Mouse (Mus musculus): ENCODE measurements around the gene Gata1. TPM values are rescaled to one million over a fixed set of nuclear protein-coding genes. Genes with fewer than 3 reads are reported as not detected.
"Not testable (repeated sequence)": the region's sequence is repeated elsewhere in the genome, so short reads cannot be mapped to it uniquely, and the experiment has no call there.

The Gata1 gene
- total and polyA plus RNA-seq, 3 experiments, result 128 to 496 (median 385) TPM

- DNase-seq (ENCODE audit: low read depth, low spot score), result no peak
- H3K4me1 ChIP-seq (ENCODE audit: control insufficient read depth in 1 of 2, insufficient read depth in 2 of 2, low read length in 2 of 2), result peaks cover 0 to 15% of the 10 kb centered on the region in 2 experiments; a peak in 2 of 4 replicates
- no peak overlapping the region for H3K4me3 ChIP-seq (ENCODE audit: control insufficient read depth in 1 of 2, insufficient read depth in 1 of 2, low read depth in 2 of 2, low read length in 2 of 2)
- TF ChIP-seq ELF1 (IDR thresholded peaks at IDR 0.05; ENCODE audit: low read depth, low read length), result no peak
- no peaks in the 10 kb centered on the region for H3K79me2 ChIP-seq (ENCODE audit: control insufficient read depth, insufficient read depth, low read length, poor library complexity)
- no peak overlapping the region for H3K9ac ChIP-seq (ENCODE audit: control insufficient read depth, low read depth, low read length, poor library complexity, severe bottlenecking)
- H3K27ac ChIP-seq (ENCODE audit: control insufficient read depth, low read depth, low read length), result no peak overlapping the region
- H3K9me3 ChIP-seq (replicated peaks; ENCODE audit: insufficient read depth, low read length), result no peaks in the 10 kb centered on the region
- H3K36me3 ChIP-seq (ENCODE audit: control insufficient read depth in 1 of 2, insufficient read depth in 2 of 2, low read length in 2 of 2), result peaks cover 0 to 10% of the 10 kb centered on the region in 2 experiments; a peak in 2 of 4 replicates
- H3K27me3 ChIP-seq (ENCODE audit: control insufficient read depth in 1 of 2, insufficient read depth in 2 of 2, low read length in 2 of 2), result no peaks in the 10 kb centered on the region
Observed at GRCm38 (mm10) chrX:8013157-8013556, 35.3 kb upstream of the Gata1 start.

- not testable (repeated sequence) for H3K36me3 ChIP-seq (ENCODE audit: control insufficient read depth in 1 of 2, insufficient read depth in 2 of 2, low read length in 2 of 2); H3K27me3 ChIP-seq (ENCODE audit: control insufficient read depth in 1 of 2, insufficient read depth in 2 of 2, low read length in 2 of 2); H3K27ac ChIP-seq (ENCODE audit: control insufficient read depth, low read depth, low read length); H3K4me3 ChIP-seq (ENCODE audit: control insufficient read depth in 1 of 2, insufficient read depth in 1 of 2, low read depth in 2 of 2, low read length in 2 of 2); H3K9ac ChIP-seq (ENCODE audit: control insufficient read depth, low read depth, low read length, poor library complexity, severe bottlenecking); H3K79me2 ChIP-seq (ENCODE audit: control insufficient read depth, insufficient read depth, low read length, poor library complexity); H3K9me3 ChIP-seq (replicated peaks; ENCODE audit: insufficient read depth, low read length)
- peak; percentile 52 for DNase-seq (ENCODE audit: low read depth, low spot score)
- TF ChIP-seq MYC (IDR thresholded peaks at IDR 0.05; ENCODE audit: low read depth, low read length), result peak; percentile 57; the same call in 1 of the 2 replicates
- peak; percentile 38 to 50 (median 41) for TF ChIP-seq CTCF (IDR thresholded peaks at IDR 0.05 in 2 of 3, conservative IDR thresholded peaks at IDR 0.05 in 1 of 3; ENCODE audit: control insufficient read depth in 1 of 3, insufficient read depth in 1 of 3, low read depth in 2 of 3, low read length in 3 of 3, poor library complexity in 1 of 3, severe bottlenecking in 1 of 3)
- TF ChIP-seq SMC3 (IDR thresholded peaks at IDR 0.05; ENCODE audit: low read depth, low read length), result 0 out of 2 replicates have a peak, but pooled peaks have one; percentile 16
- peak; percentile 79 for TF ChIP-seq ZNF384 (IDR thresholded peaks at IDR 0.05; ENCODE audit: low read depth, low read length)
- H3K4me1 ChIP-seq (ENCODE audit: control insufficient read depth in 1 of 2, insufficient read depth in 2 of 2, low read length in 2 of 2), result peaks cover 0 to 13% of the 10 kb centered on the region in 2 experiments; a peak in 2 of 4 replicates
Observed at GRCm38 (mm10) chrX:8009356-8009755, 31.5 kb upstream of the Gata1 start.

GRCm38 (mm10) chrX:8008543-8008942 is 30.7 kb upstream of the Gata1 start:
- Histone ChIP-seq H3K36me3 (ENCODE audit: control insufficient read depth in 1 of 2, insufficient read depth in 2 of 2, low read length in 2 of 2) (peaks cover 0 to 6% of the 10 kb centered on the region in 2 experiments; a peak in 3 of 4 replicates), H3K4me1 (ENCODE audit: control insufficient read depth in 1 of 2, insufficient read depth in 2 of 2, low read length in 2 of 2) (peaks cover 0 to 13% of the 10 kb centered on the region in 2 experiments; a peak in 2 of 4 replicates), H3K27ac (ENCODE audit: control insufficient read depth, low read depth, low read length) (no peak overlapping the region), H3K27me3 (ENCODE audit: control insufficient read depth in 1 of 2, insufficient read depth in 2 of 2, low read length in 2 of 2) (no peaks in the 10 kb centered on the region), H3K79me2 (ENCODE audit: control insufficient read depth, insufficient read depth, low read length, poor library complexity) (no peaks in the 10 kb centered on the region), H3K9me3 (replicated peaks; ENCODE audit: insufficient read depth, low read length) (no peaks in the 10 kb centered on the region), H3K4me3 (ENCODE audit: control insufficient read depth in 1 of 2, insufficient read depth in 1 of 2, low read depth in 2 of 2, low read length in 2 of 2) (no peak overlapping the region), H3K9ac (ENCODE audit: control insufficient read depth, low read depth, low read length, poor library complexity, severe bottlenecking) (no peak overlapping the region)
- TF ChIP-seq MAZ (IDR thresholded peaks at IDR 0.05; ENCODE audit: low read depth, low read length) (no peak), SMC3 (IDR thresholded peaks at IDR 0.05; ENCODE audit: low read depth, low read length) (no peak), USF2 (IDR thresholded peaks at IDR 0.05; ENCODE audit: borderline replicate concordance in 1 of 2, insufficient read depth in 1 of 2, low read depth in 1 of 2, low read length in 2 of 2) (no peak), MXI1 (IDR thresholded peaks at IDR 0.05; ENCODE audit: low read depth, low read length) (no peak), RAD21 (IDR thresholded peaks at IDR 0.05; ENCODE audit: low read depth, low read length) (no peak), GABPA (IDR thresholded peaks at IDR 0.05; ENCODE audit: low read depth, low read length) (no peak), ZC3H11A (IDR thresholded peaks at IDR 0.05; ENCODE audit: low read depth, low read length) (no peak), TCF12 (IDR thresholded peaks at IDR 0.05; ENCODE audit: low read depth, low read length) (no peak), JUND (IDR thresholded peaks at IDR 0.05; ENCODE audit: low read depth, low read length) (no peak), TBP (IDR thresholded peaks at IDR 0.05; ENCODE audit: low read depth, low read length) (no peak), MEF2A (IDR thresholded peaks at IDR 0.05; ENCODE audit: extremely low read depth, insufficient replicate concordance, low read depth, low read length, poor library complexity, severe bottlenecking) (no peak), EP300 (IDR thresholded peaks at IDR 0.05; ENCODE audit: low read depth in 1 of 2, low read length in 2 of 2) (no peak), TAL1 (IDR thresholded peaks at IDR 0.05; ENCODE audit: low read length) (no peak), MAX (IDR thresholded peaks at IDR 0.05; ENCODE audit: low read length) (no peak), UBTF (IDR thresholded peaks at IDR 0.05; ENCODE audit: borderline replicate concordance, insufficient read depth, low read depth, low read length) (no peak), MYC (IDR thresholded peaks at IDR 0.05; ENCODE audit: low read depth, low read length) (no peak)
- DNase-seq (ENCODE audit: low read depth, low spot score), result no peak

All from MEL (cell line).